Mouse (Mus musculus) forebrain, postnatal 0 days (tissue): ENCODE measurements at regions not wholly inside any gene's neighbourhood (a gene's known extent, or its start where the extent isn't known, plus 50 kb on each side); places are given as distances from the start of the nearest gene placed in this dataset.
"Not testable (repeated sequence)": the region's sequence is repeated elsewhere in the genome, so short reads cannot be mapped to it uniquely, and the experiment has no call there.

Experiments
- ATAC-seq: fragments of 200-750 bp; cut with Nextera tagmentation; 2 replicates; pipeline ENCODE4 v1.8.0; 2017; ENCODE audit warnings: mild to moderate bottlenecking, moderate library complexity
- DNase-seq: peaks from one replicate; pipeline ENCODE4 v3.0.0-alpha.2; 2015
- H3K27ac ChIP-seq: fragments of 300-500 bp; sonication (generic); 2 replicates; pipeline ENCODE4 v1.5.1; 2014; ENCODE audit warnings: low read depth, mild to moderate bottlenecking, antibody characterized with exemption, low read length, moderate library complexity, mixed read lengths
- H3K27me3 ChIP-seq: fragments of 300-500 bp; sonication (generic); 2 replicates; pipeline ENCODE4 v1.6.1; 2014; ENCODE audit warnings: mild to moderate bottlenecking, low read length, mixed read lengths; ENCODE audit not compliant: insufficient read depth
- H3K36me3 ChIP-seq: fragments of 300-500 bp; sonication (generic); 2 replicates; pipeline ENCODE4 v1.6.1; 2014; ENCODE audit warnings: mild to moderate bottlenecking, moderate library complexity; ENCODE audit not compliant: insufficient read depth
- H3K4me1 ChIP-seq: fragments of 300-500 bp; sonication (generic); 2 replicates; pipeline ENCODE4 v1.6.1; 2014; ENCODE audit warnings: antibody characterized with exemption; ENCODE audit not compliant: insufficient read depth
- H3K4me2 ChIP-seq: fragments of 300-500 bp; sonication (generic); 2 replicates; pipeline ENCODE4 v1.6.1; 2014; ENCODE audit warnings: low read depth, mild to moderate bottlenecking, moderate library complexity
- H3K4me3 ChIP-seq: fragments of 300-500 bp; sonication (generic); 2 replicates; pipeline ENCODE4 v1.5.1; 2014; ENCODE audit warnings: low read depth, low read length, mixed read lengths
- H3K9ac ChIP-seq: fragments of 300-500 bp; sonication (generic); 2 replicates; pipeline ENCODE4 v1.6.1; 2014; ENCODE audit warnings: mild to moderate bottlenecking
- H3K9me3 ChIP-seq: fragments of 300-500 bp; sonication (generic); 2 replicates; pipeline ENCODE4 v1.6.1; 2016; ENCODE audit warnings: low read length
- CTCF ChIP-seq: sonication (generic); IDR thresholded peaks from 2 replicates; pipeline ENCODE4 v1.5.1; 2016; ENCODE audit warnings: antibody characterized with exemption, control low read depth, low read depth
- WGBS: fragments of 180-500 bp; shearing (Covaris S2); extraction: QIAGEN DNeasy Blood & Tissue Kit; methylation state at CpG from one replicate; pipeline ENCODE4 v1.1.7; 2014; 5-methylcytosine and 5-hydroxymethylcytosine counted together

DNA sequence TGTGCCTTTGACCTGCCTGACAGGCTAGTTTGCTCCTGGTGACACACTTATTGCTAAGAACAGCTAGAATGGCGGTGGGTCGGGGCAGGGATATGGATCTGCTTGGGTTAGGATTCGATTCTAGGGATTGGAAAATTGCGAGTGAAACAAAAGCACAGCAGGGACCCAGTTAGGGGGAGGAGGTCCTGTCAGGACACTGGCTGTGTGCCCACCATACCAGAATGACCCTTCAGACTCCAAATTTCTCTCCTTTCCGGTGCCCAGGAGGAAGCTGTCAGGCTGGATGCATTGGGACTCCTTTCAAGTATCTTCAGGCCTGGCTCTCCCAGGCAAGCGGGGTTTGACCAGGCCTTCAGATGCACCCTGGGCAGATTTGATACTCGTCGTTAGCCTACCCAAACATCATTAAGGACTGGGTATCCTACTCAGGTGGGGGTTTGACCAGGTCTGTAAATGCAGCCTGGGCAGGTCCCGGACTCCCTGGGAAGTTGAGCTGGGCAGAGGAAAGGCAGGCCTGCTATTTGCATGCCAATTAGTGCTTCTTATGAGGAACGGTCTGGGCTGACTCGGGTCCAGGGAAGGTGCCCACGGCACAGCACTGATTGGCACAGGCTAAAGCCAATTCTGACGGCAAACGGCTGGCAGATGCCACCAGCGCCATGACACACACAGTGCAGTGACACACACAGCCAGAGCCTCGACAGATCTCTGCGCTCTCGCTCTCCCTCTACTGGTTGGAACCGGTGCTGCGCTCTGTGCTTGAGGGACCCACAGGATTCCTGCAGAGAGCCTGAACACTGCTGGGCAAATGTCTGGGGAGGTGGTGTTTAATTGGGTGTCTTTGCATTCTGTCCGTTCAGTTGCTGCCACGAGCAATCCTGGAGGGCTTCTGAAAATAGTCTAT, 403.3 kb downstream of the Ice1 start:
- H3K36me3 ChIP-seq: no peaks in the 10 kb centered on the region
- H3K9ac ChIP-seq: no peak overlapping the region
- no peak overlapping the region for H3K4me3 ChIP-seq
- TF ChIP-seq CTCF: peak; percentile 92
- 0 out of 2 replicates have a peak overlapping the region, but pooled peaks have one; percentile 26 for H3K4me2 ChIP-seq
- ATAC-seq: peak; percentile 95
- WGBS: 19% methylated on average over 22 of the region's 22 CpGs
- no peaks in the 10 kb centered on the region for H3K9me3 ChIP-seq
- H3K4me1 ChIP-seq: no peaks in the 10 kb centered on the region
- no peak overlapping the region for H3K27ac ChIP-seq
- no peaks in the 10 kb centered on the region for H3K27me3 ChIP-seq
- DNase-seq: peak; percentile 87

DNA sequence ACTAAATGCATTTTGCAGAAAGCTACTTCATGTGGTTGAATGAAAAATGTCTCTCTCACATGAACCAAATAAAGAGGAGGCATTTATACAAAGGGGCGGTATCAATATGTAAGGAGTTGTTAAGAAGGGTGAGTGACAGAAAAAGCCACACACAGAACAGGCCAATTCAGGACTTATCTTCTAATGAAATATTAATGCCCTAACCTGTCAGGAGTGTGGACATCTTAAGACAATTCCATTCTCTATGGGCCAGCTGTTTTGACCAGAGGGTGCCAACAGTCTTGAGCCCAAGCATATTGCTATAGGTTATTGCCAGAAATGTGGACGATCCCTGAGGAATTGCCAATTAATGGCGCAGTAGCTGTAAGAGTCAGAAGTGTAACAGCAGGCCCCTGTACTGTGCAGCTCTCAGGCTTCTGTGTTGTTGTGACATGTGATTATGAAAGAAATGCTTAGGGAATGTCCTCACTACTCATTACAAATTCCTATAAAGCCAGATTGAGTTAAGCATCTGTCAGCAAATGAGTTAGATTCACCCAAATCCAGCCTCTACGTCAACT, 393.8 kb downstream of the Ice1 start:
- Histone ChIP-seq H3K27me3 (no peaks in the 10 kb centered on the region), H3K4me2 (no peak overlapping the region), H3K9ac (no peak overlapping the region), H3K27ac (no peak overlapping the region), H3K4me3 (no peak overlapping the region), H3K9me3 (no peaks in the 10 kb centered on the region), H3K4me1 (no peaks in the 10 kb centered on the region), H3K36me3 (no peaks in the 10 kb centered on the region)
- ATAC-seq (peak; percentile 48), DNase-seq (no peak)
- 51% methylated on average over 4 of the region's 4 CpGs for WGBS
- no peak for TF ChIP-seq CTCF

DNA sequence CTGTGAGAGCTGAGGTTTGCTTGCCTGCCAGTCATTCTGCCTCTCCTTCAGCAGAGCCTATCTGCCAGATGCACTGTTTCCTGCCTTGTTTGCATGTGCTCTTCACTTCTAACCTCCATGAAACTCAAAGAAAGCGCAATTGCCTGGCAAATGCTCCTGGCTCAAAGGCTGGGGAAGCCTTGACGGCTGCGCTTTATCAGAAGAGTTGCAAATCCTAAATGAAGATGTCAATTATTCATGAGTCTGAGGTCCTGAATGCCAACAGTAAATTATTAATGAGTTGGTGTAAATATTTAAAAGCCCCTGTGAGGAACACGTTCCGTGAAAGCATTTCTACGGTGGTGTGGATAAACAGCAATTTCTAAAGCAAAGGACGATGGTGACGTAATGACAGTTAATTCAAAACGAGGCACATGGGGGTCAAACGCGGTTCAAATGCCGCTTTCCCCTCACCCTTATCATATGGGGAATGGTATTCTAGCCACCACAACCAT, 377.4 kb downstream of the Ice1 start:
- Histone ChIP-seq H3K9me3 (no peaks in the 10 kb centered on the region), H3K4me2 (peak overlapping the region; percentile 21), H3K4me3 (no peak overlapping the region), H3K9ac (no peak overlapping the region), H3K27me3 (no peaks in the 10 kb centered on the region), H3K4me1 (no peaks in the 10 kb centered on the region; the same call in 1 of the 2 replicates), H3K27ac (no peak overlapping the region), H3K36me3 (no peaks in the 10 kb centered on the region)
- ATAC-seq (peak; percentile 70), DNase-seq (peak; percentile 60)
- WGBS: 33% methylated on average over 12 of the region's 12 CpGs
- no peak for TF ChIP-seq CTCF

DNA sequence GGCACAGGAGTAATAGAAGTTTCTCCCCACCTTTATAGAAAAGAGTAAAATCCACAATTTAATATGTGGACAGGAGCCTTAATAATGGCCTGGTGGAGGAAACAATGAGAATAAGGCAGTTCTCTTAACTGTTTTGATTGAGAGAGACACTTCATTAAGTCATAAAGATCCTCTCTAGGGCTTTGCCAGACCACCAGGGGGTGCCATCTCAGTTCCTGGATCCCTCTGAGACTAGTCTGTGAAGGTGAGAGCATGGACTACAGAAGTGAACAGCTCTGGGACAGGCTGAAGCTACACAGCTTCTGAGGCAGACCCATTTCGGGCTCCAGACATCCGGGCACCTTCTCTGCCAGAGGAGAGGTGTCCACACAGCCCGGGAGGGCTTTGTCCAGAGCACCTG, 373.8 kb downstream of the Ice1 start:
- no peaks in the 10 kb centered on the region for H3K36me3 ChIP-seq
- H3K27me3 ChIP-seq: no peaks in the 10 kb centered on the region
- H3K27ac ChIP-seq: no peak overlapping the region
- no peak overlapping the region for H3K9ac ChIP-seq
- TF ChIP-seq CTCF: peak; percentile 18; the same call in 1 of the 2 replicates
- ATAC-seq (no peak), DNase-seq (no peak)
- no peaks in the 10 kb centered on the region for H3K9me3 ChIP-seq
- no peaks in the 10 kb centered on the region; the same call in 1 of the 2 replicates for H3K4me1 ChIP-seq
- H3K4me2 ChIP-seq: no peak overlapping the region
- 97% methylated on average over 3 of the region's 3 CpGs for WGBS
- H3K4me3 ChIP-seq: no peak overlapping the region

DNA sequence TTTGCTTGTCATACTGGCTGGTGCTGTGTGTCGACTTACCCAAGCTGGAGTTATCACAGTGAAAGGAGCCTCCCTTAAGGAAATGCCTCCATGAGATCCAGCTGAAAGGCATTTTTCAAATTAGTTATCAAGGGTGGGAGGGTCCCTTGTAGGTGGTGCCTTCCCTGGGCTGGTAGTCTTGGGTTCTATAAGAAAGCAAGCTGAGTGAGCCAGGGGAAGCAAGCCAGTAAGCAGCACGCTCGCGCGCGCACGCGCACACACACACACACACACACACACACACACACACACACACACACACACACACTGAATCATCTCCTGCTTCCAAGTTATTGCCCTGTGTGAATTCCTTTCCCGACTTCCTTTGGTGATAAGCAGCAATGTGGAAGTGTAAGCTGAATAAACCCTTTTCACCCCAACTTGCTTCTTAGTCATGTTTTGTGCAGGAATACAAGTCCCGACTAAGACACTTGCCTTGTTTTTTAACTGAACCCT, 360.5 kb downstream of the Ice1 start:
- H3K4me2 ChIP-seq, H3K9me3 ChIP-seq, H3K4me3 ChIP-seq, H3K4me1 ChIP-seq, ATAC-seq, H3K27me3 ChIP-seq, H3K36me3 ChIP-seq, H3K9ac ChIP-seq, H3K27ac ChIP-seq, DNase-seq: not testable (repeated sequence)
- WGBS: 86% methylated on average over 10 of the region's 10 CpGs

DNA sequence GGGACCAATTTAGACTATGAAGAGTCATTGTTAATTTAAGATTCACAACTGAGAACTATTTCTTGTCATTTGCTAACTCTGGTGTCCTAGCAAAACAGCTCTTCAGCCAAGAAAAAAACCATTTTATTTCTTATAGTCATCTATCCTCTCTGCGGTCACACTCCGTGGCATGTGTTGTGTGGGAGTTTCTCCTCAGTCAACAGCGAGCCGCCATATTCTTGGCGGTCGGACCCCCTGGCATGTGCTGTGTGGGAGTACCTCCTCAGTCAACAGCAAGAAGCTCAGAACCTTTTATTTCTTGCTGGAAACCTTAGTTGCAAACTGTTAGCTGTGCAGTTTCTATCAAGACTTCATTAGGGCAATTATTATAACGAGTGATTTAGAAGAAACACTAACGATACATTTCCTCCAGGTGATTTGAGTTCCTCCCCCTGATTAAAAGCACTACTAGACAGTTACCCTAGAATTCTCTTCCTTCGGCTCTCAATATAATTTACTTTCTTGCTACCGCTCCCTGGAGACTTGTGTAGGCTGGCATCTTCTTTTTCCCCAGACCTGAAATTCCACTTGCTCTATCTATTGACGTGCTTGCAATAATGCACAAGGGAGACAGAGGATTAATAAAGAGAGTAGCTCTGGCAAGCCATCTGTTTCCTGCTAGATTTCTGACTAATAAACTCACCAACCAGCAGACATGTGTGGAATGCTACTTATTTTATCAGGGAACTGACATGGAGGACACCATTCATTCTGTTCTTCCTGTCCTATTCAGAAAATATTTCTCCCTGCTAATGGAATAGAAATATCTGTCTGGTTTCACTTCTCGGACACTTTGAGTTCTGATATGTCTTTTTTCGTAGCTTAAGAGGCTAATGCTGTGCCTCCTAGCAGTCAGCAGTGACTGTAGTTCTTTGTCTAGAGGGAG, 359.5 kb downstream of the Ice1 start:
- 66% methylated on average over 13 of the region's 13 CpGs for WGBS
- H3K27ac ChIP-seq: no peak overlapping the region; the same call in 1 of the 2 replicates
- DNase-seq (peak; percentile 39), ATAC-seq (peak; percentile 50; the same call in 1 of the 2 replicates)
- H3K36me3 ChIP-seq: no peaks in the 10 kb centered on the region
- no peaks in the 10 kb centered on the region for H3K27me3 ChIP-seq
- H3K4me3 ChIP-seq: no peak overlapping the region
- H3K4me1 ChIP-seq: no peaks in the 10 kb centered on the region
- H3K4me2 ChIP-seq: no peak overlapping the region
- no peak for TF ChIP-seq CTCF
- H3K9me3 ChIP-seq: no peaks in the 10 kb centered on the region
- no peak overlapping the region for H3K9ac ChIP-seq
